Mouse (Mus musculus) megakaryocyte, embryonic 14.5 days (primary cell): ENCODE measurements around the gene AL732309.1. TPM values are rescaled to one million over a fixed set of nuclear protein-coding genes. Genes with fewer than 3 reads are reported as not detected.

Experiments
- H3K27me3 ChIP-seq: replicated peaks from 2 replicates; pipeline ENCODE3; 2012; ENCODE audit warnings: inconsistent platforms
- H3K36me3 ChIP-seq: replicated peaks from 2 replicates; pipeline ENCODE3; 2012; ENCODE audit warnings: low read length, inconsistent platforms, mixed read lengths
- H3K4me1 ChIP-seq: 2 replicates; pipeline ENCODE4 v1.6.1; 2012; ENCODE audit warnings: inconsistent platforms
- H3K4me3 ChIP-seq: replicated peaks from 2 replicates; pipeline ENCODE3; 2012; ENCODE audit warnings: moderate library complexity, mild to moderate bottlenecking, inconsistent platforms
- H3K9me3 ChIP-seq: 2 replicates; pipeline ENCODE4 v1.6.1; 2012; ENCODE audit warnings: inconsistent platforms
- FLI1 ChIP-seq: IDR thresholded peaks from 2 replicates; pipeline ENCODE4 v1.6.1; 2012; ENCODE audit warnings: low read length, inconsistent platforms, mixed read lengths
- GATA1 ChIP-seq: IDR thresholded peaks from 3 replicates; pipeline ENCODE4 v1.6.1; 2012; ENCODE audit warnings: mixed read lengths, low read length, inconsistent platforms, borderline replicate concordance
- polyA plus RNA-seq: library from polyadenylated mRNA; stranded (reverse); fragments of >175 nt; gene quantifications from 2 replicates; pipeline ENCODE4 v1.2.3, GENCODE M21; 2012; ENCODE audit warnings: low replicate concordance; ENCODE audit not compliant: insufficient read depth

AL732309.1 gene
- polyA plus RNA-seq, 1 experiment: 1.1 TPM

- peaks cover 79% of the 10 kb centered on the region for H3K27me3 ChIP-seq
- TF ChIP-seq FLI1 (no peak), GATA1 (no peak)
- peaks cover 18% of the 10 kb centered on the region for H3K36me3 ChIP-seq
- no peaks in the 10 kb centered on the region for H3K9me3 ChIP-seq
- peaks cover 50% of the 10 kb centered on the region for H3K4me1 ChIP-seq
- H3K4me3 ChIP-seq: peak overlapping the region; percentile 89
Measured at GRCm38 (mm10) chr2:25240723-25241437, 5.8 kb downstream of the AL732309.1 start.

GRCm38 (mm10) chr2:25240310-25240709, 6.4 kb downstream of the AL732309.1 start:
- TF ChIP-seq FLI1: no peak
- TF ChIP-seq GATA1: no peak
- Histone ChIP-seq H3K9me3 (no peaks in the 10 kb centered on the region), H3K4me1 (peaks cover 50% of the 10 kb centered on the region), H3K27me3 (peaks cover 84% of the 10 kb centered on the region), H3K36me3 (peaks cover 13% of the 10 kb centered on the region), H3K4me3 (peak overlapping the region; percentile 5)

GRCm38 (mm10) chr2:25239766-25240165, 6.9 kb downstream of the AL732309.1 start:
- no peak for TF ChIP-seq FLI1
- no peak for TF ChIP-seq GATA1
- Histone ChIP-seq H3K36me3 (peaks cover 8% of the 10 kb centered on the region), H3K27me3 (peaks cover 90% of the 10 kb centered on the region), H3K4me1 (peaks cover 50% of the 10 kb centered on the region), H3K4me3 (no peak overlapping the region), H3K9me3 (no peaks in the 10 kb centered on the region)

GRCm38 (mm10) chr2:25238106-25238505, 8.6 kb downstream of the AL732309.1 start:
- Histone ChIP-seq H3K4me3 (no peak overlapping the region), H3K4me1 (peaks cover 59% of the 10 kb centered on the region), H3K36me3 (no peaks in the 10 kb centered on the region), H3K27me3 (peaks cover 93% of the 10 kb centered on the region), H3K9me3 (no peaks in the 10 kb centered on the region)
- TF ChIP-seq FLI1: no peak
- no peak for TF ChIP-seq GATA1

GRCm38 (mm10) chr2:25237522-25237921, 9.1 kb downstream of the AL732309.1 start:
- TF ChIP-seq GATA1: no peak
- no peak for TF ChIP-seq FLI1
- Histone ChIP-seq H3K9me3 (no peaks in the 10 kb centered on the region), H3K4me1 (peaks cover 54% of the 10 kb centered on the region), H3K4me3 (no peak overlapping the region), H3K27me3 (peaks cover 93% of the 10 kb centered on the region), H3K36me3 (no peaks in the 10 kb centered on the region)

- Histone ChIP-seq H3K9me3 (no peaks in the 10 kb centered on the region), H3K27me3 (peaks cover 92% of the 10 kb centered on the region), H3K4me3 (no peak within 1 kb of the TSS), H3K36me3 (no peaks in the 10 kb centered on the region), H3K4me1 (peaks cover 49% of the 10 kb centered on the region)
- no peak for TF ChIP-seq FLI1
- no peak for TF ChIP-seq GATA1
Measured at GRCm38 (mm10) chr2:25236614-25237013, 10.0 kb downstream of the AL732309.1 start, which contains the start of gene Rnf224. Gene Rnf224 (minus strand): TSS chr2:25236787.

DNA sequence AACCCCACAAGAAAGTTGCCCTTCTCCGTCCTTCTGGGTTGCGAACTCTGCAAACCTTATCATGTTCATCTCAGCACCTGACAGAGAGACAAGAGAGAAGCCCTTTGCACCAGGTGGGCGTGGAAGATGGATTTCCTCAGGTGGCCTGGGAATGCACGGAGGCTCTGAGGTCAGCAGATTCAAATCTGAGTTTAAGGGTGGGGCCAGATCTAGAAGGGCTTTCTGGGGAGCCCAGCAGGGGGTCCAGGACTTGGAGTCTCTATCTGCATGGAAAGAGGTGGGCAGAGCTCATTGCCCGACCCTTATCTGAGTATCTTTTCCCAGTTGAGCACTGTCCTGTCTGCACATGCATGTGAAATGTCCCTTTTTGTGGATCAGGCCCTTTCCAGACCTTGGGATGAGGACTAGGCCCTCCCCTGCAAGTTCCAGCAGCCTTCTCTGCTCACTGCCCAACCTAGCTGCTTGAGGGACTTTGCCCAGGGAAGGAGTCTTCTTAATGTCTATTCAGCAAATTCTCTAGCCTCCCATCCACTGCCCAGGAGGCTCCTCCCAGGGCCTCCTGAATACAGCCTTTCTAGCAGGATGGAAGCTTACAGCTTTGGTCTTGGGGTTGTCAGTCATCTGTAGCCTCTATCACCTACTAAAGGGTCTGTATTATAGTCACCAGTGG, 12.0 kb downstream of the AL732309.1 start:
- TF ChIP-seq FLI1 (no peak), GATA1 (no peak)
- Histone ChIP-seq H3K4me3 (no peak overlapping the region), H3K9me3 (no peaks in the 10 kb centered on the region), H3K4me1 (peaks cover 46% of the 10 kb centered on the region), H3K27me3 (peaks cover 86% of the 10 kb centered on the region), H3K36me3 (no peaks in the 10 kb centered on the region)

- H3K4me3 ChIP-seq: no peak within 1 kb of the TSS
- H3K9me3 ChIP-seq: no peaks in the 10 kb centered on the region
- peaks cover 80% of the 10 kb centered on the region for H3K27me3 ChIP-seq
- H3K4me1 ChIP-seq: peaks cover 50% of the 10 kb centered on the region
- no peaks in the 10 kb centered on the region for H3K36me3 ChIP-seq
- TF ChIP-seq GATA1 (no peak), FLI1 (no peak)
Measured at GRCm38 (mm10) chr2:25234050-25234449, 12.6 kb downstream of the AL732309.1 start, which contains the start of gene Slc34a3. Gene Slc34a3 (minus strand): TSS chr2:25234364.

- no peaks in the 10 kb centered on the region for H3K36me3 ChIP-seq
- H3K27me3 ChIP-seq: peaks cover 75% of the 10 kb centered on the region
- no peak overlapping the region for H3K4me3 ChIP-seq
- no peaks in the 10 kb centered on the region for H3K9me3 ChIP-seq
- TF ChIP-seq GATA1: no peak
- no peak for TF ChIP-seq FLI1
- peaks cover 53% of the 10 kb centered on the region for H3K4me1 ChIP-seq
Measured at GRCm38 (mm10) chr2:25233421-25233820, 13.2 kb downstream of the AL732309.1 start.

DNA sequence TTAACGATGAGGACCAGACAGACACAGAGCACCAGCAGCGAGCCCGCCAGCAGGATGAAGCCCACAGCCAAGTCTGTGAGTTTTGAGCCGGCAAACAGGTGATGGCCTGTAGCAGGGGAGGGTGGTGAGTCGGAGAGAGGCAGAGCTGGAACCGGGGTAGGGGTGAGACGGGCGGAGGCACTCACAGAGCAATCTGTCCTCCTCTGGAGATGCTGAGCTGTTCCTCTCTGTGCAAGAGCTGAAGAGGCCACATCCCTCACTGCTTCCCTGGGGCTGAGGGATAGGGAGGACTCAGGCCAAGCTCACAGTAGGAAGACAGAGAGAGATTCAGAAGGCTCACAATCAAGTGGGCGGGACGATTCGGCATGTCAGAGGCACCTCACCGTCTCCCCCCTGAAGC, 15.6 kb downstream of the AL732309.1 start:
- Histone ChIP-seq H3K4me3 (no peak overlapping the region), H3K4me1 (peaks cover 64% of the 10 kb centered on the region), H3K9me3 (no peaks in the 10 kb centered on the region), H3K27me3 (peaks cover 54% of the 10 kb centered on the region), H3K36me3 (no peaks in the 10 kb centered on the region)
- TF ChIP-seq GATA1 (no peak), FLI1 (no peak)
